Mouse (Mus musculus) lung, embryonic 16.5 days (tissue): ENCODE results near the gene Plekha6. TPM values are rescaled to one million over a fixed set of nuclear protein-coding genes. Genes with fewer than 3 reads are reported as not detected.

Experiments used
- ATAC-seq: fragments of 200-750 bp; cut with Nextera tagmentation; 2 replicates; pipeline ENCODE4 v1.8.0; 2017; ENCODE audit warnings: low read depth, mild to moderate bottlenecking, moderate library complexity
- H3K27ac ChIP-seq: fragments of 300-500 bp; sonication (generic); 2 replicates; pipeline ENCODE4 v1.5.1; 2014; ENCODE audit warnings: mild to moderate bottlenecking, control low read depth, low read length
- H3K27me3 ChIP-seq: fragments of 300-500 bp; sonication (generic); 2 replicates; pipeline ENCODE4 v1.6.1; 2014; ENCODE audit warnings: low read depth, low read length, mixed read lengths; ENCODE audit not compliant: control insufficient read depth, insufficient read depth
- H3K36me3 ChIP-seq: fragments of 300-500 bp; sonication (generic); 2 replicates; pipeline ENCODE4 v1.6.1; 2014; ENCODE audit warnings: low read length; ENCODE audit not compliant: control insufficient read depth, insufficient read depth
- H3K4me1 ChIP-seq: fragments of 300-500 bp; sonication (generic); replicated peaks from 2 replicates; pipeline ENCODE4 v1.6.1; 2014; ENCODE audit warnings: low read length, mixed read lengths; ENCODE audit not compliant: control insufficient read depth, insufficient read depth
- H3K4me2 ChIP-seq: fragments of 300-500 bp; sonication (generic); 2 replicates; pipeline ENCODE4 v1.6.1; 2014; ENCODE audit warnings: low read depth, low read length, control low read depth
- H3K4me3 ChIP-seq: fragments of 300-500 bp; sonication (generic); 2 replicates; pipeline ENCODE4 v1.5.1; 2014; ENCODE audit warnings: mild to moderate bottlenecking, low read length, control low read depth
- H3K9ac ChIP-seq: fragments of 300-500 bp; sonication (generic); 2 replicates; pipeline ENCODE4 v1.6.1; 2014; ENCODE audit warnings: low read length, control low read depth
- H3K9me3 ChIP-seq: fragments of 300-500 bp; sonication (generic); 2 replicates; pipeline ENCODE4 v1.6.1; 2016; ENCODE audit warnings: low read length; ENCODE audit not compliant: control insufficient read depth
- WGBS: fragments of 180-500 bp; shearing (Covaris S2); extraction: QIAGEN DNeasy Blood & Tissue Kit; methylation state at CpG from one replicate; pipeline ENCODE4 v1.1.7; 2014; 5-methylcytosine and 5-hydroxymethylcytosine counted together
- polyA plus RNA-seq: library from polyadenylated mRNA; unstranded; fragments of >200 nt; fragmentation: Nextera tagmentation; extraction: Ambion mirVana; gene quantifications from 2 replicates; pipeline ENCODE4 v1.2.1, GENCODE M21; 2015

Gene Plekha6
- polyA plus RNA-seq, 1 experiment from 2014 or later: 8.3 TPM

- Histone ChIP-seq H3K4me1 (peaks cover 3% of the 10 kb centered on the region), H3K9me3 (no peaks in the 10 kb centered on the region), H3K27ac (no peak overlapping the region), H3K4me3 (no peak overlapping the region), H3K27me3 (peaks cover 3% of the 10 kb centered on the region; the same call in 1 of the 2 replicates), H3K36me3 (no peaks in the 10 kb centered on the region), H3K4me2 (no peak overlapping the region), H3K9ac (no peak overlapping the region)
- ATAC-seq: no peak
- 30% methylated on average over 6 of the region's 6 CpGs for WGBS
Observed at GRCm38 (mm10) chr1:133175150-133175549, 11.1 kb downstream of the Plekha6 start.

DNA sequence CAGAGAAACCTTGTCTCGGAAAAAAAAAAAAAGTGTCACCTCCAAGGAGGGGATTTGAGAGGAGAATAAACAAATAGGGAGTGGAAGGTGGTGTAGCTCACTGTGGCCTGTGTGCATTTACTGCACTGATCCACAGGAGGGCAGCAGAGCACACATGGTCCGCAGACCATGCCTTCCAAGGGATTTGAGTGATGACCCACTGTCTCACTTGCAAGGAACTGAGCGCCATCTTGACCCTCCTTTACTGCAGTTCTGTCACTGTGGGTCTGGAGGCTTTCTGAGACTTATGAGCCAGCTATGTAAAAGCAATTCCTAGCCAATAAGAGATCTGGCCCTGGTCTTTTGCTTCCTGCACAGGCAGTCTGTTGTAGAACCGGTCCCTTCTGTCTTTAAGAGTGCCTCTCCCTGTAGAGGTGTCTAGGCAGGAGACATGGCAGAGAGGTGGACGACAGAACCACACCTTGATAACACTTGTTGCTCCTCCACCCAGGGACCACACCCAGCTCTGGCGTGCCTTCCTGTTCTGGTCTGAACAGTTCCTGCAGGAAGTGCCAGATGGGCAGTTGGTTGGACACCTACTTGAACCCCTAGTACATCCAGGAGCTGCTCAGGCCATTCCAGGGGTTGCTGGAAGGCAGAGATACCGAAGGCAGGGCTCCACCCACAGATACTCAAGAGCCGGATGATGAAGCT lies 13.6 kb downstream of the Plekha6 start:
- no peaks in the 10 kb centered on the region for H3K9me3 ChIP-seq
- H3K27me3 ChIP-seq: peaks cover 17% of the 10 kb centered on the region
- peaks cover 17% of the 10 kb centered on the region for H3K4me1 ChIP-seq
- ATAC-seq: peak; percentile 37; the same call in 1 of the 2 replicates
- WGBS: 38% methylated on average over 8 of the region's 8 CpGs
- H3K4me3 ChIP-seq: no peak overlapping the region
- no peak overlapping the region for H3K27ac ChIP-seq
- H3K36me3 ChIP-seq: no peaks in the 10 kb centered on the region
- H3K4me2 ChIP-seq: no peak overlapping the region
- H3K9ac ChIP-seq: no peak overlapping the region

- WGBS: 66% methylated on average over 11 of the region's 11 CpGs
- Histone ChIP-seq H3K36me3 (no peaks in the 10 kb centered on the region), H3K9me3 (no peaks in the 10 kb centered on the region), H3K9ac (peak overlapping the region; percentile 29; the same call in 1 of the 2 replicates), H3K27me3 (peaks cover 19% of the 10 kb centered on the region), H3K4me1 (peaks cover 22% of the 10 kb centered on the region), H3K4me3 (no peak overlapping the region), H3K4me2 (no peak overlapping the region), H3K27ac (0 out of 2 replicates have a peak overlapping the region, but pooled peaks have one; percentile 13)
- ATAC-seq: 0 out of 2 replicates have a peak, but pooled peaks have one; percentile 6
Observed at GRCm38 (mm10) chr1:133178732-133179440, 14.9 kb downstream of the Plekha6 start.

GRCm38 (mm10) chr1:133181072-133182015 lies 17.3 kb downstream of the Plekha6 start:
- ATAC-seq: peak; percentile 66
- Histone ChIP-seq H3K36me3 (no peaks in the 10 kb centered on the region), H3K4me2 (peak overlapping the region; percentile 87), H3K4me1 (peaks cover 22% of the 10 kb centered on the region), H3K27me3 (peaks cover 16% of the 10 kb centered on the region), H3K9ac (peak overlapping the region; percentile 54), H3K9me3 (no peaks in the 10 kb centered on the region), H3K27ac (no peak overlapping the region), H3K4me3 (peak overlapping the region; percentile 46)
- under 1% methylated on average over 31 of the region's 31 CpGs for WGBS

GRCm38 (mm10) chr1:133182016-133182705 lies 18.2 kb downstream of the Plekha6 start:
- Histone ChIP-seq H3K4me2 (peak overlapping the region; percentile 87), H3K27ac (no peak overlapping the region), H3K4me3 (peak overlapping the region; percentile 49), H3K36me3 (no peaks in the 10 kb centered on the region), H3K4me1 (peaks cover 22% of the 10 kb centered on the region), H3K9me3 (no peaks in the 10 kb centered on the region), H3K9ac (peak overlapping the region; percentile 11; the same call in 1 of the 2 replicates), H3K27me3 (peaks cover 16% of the 10 kb centered on the region)
- peak; percentile 21; the same call in 1 of the 2 replicates for ATAC-seq
- 2% methylated on average over 23 of the region's 25 CpGs for WGBS

GRCm38 (mm10) chr1:133182706-133183095 lies 18.7 kb downstream of the Plekha6 start:
- no peak overlapping the region for H3K27ac ChIP-seq
- no peaks in the 10 kb centered on the region for H3K36me3 ChIP-seq
- no peaks in the 10 kb centered on the region for H3K9me3 ChIP-seq
- ATAC-seq: peak; percentile 9; the same call in 1 of the 2 replicates
- H3K27me3 ChIP-seq: peaks cover 16% of the 10 kb centered on the region
- peaks cover 22% of the 10 kb centered on the region for H3K4me1 ChIP-seq
- H3K9ac ChIP-seq: peak overlapping the region; percentile 11; the same call in 1 of the 2 replicates
- WGBS: 3% methylated on average over 16 of the region's 16 CpGs
- peak overlapping the region; percentile 49 for H3K4me3 ChIP-seq
- peak overlapping the region; percentile 87 for H3K4me2 ChIP-seq

DNA sequence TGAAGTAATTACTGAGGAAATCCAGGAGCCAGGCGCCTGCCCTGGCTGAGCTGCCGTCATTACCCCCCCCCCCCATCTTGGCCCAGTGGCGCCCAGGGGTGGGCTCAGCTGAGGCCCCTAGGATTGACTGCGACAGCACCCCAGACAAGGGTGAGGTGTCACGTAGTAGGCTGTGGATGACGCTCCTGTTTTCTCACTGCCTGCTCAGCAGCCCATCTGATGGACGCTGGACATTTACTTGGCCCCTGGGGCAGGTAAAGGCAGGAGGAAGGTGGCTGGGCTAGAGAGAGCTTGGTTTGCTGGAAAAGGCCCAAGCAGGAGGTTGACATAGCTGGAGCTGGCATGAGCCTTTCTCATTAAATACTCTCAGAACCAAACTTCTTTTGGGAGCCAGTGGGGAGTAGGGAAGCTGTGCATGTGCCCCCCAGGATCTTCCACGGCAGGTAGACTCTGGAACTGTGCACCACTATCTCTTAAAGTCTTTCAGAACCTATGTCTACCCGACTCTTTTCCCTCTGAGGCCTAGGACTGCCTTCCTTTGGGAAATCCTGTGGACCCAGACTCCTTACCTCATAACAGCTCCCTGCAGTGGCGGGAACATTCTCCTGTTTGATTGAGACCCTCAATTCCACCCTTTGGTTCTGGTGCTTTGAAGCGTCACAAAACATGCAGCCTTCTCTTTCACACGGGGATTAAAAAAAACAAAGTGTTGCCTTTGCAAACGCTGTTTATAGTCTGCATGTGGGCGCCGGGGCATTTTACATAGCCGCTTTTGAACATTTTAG lies 19.3 kb downstream of the Plekha6 start:
- Histone ChIP-seq H3K9me3 (no peaks in the 10 kb centered on the region), H3K9ac (no peak overlapping the region), H3K4me3 (no peak overlapping the region), H3K27me3 (peaks cover 16% of the 10 kb centered on the region), H3K27ac (no peak overlapping the region), H3K4me1 (peaks cover 22% of the 10 kb centered on the region), H3K4me2 (0 out of 2 replicates have a peak overlapping the region, but pooled peaks have one; percentile 87), H3K36me3 (no peaks in the 10 kb centered on the region)
- ATAC-seq: no peak
- WGBS: 51% methylated on average over 15 of the region's 16 CpGs
